Mouse (Mus musculus): ENCODE results near the gene Otud5.
"Not testable (repeated sequence)": the region's sequence is repeated elsewhere in the genome, so short reads cannot be mapped to it uniquely, and the experiment has no call there.

The Otud5 gene

GRCm38 (mm10) chrX:7841163-7842162 is at the start of gene Otud5:
Gene Otud5, plus strand, starts transcription at chrX:7841364.
- DNase-seq (ENCODE audit: low spot score in 2 of 2): peak; percentile 94 to 95

- no peak for DNase-seq (ENCODE audit: low spot score in 2 of 2)
These were observed 47.8 kb upstream of the Otud5 start for GRCm38 (mm10) chrX:7793361-7793760.

- no peak for DNase-seq (ENCODE audit: low spot score in 2 of 2)
These were observed 46.1 kb upstream of the Otud5 start for GRCm38 (mm10) chrX:7795016-7795415.

- no peak for DNase-seq (ENCODE audit: low spot score in 2 of 2)
These were observed 43.8 kb upstream of the Otud5 start for GRCm38 (mm10) chrX:7797327-7797726.

- DNase-seq (ENCODE audit: low spot score in 2 of 2): not testable (repeated sequence)
These were observed 39.0 kb upstream of the Otud5 start for GRCm38 (mm10) chrX:7802157-7802556.

GRCm38 (mm10) chrX:7815016-7815415 is 26.1 kb upstream of the Otud5 start:
- DNase-seq (ENCODE audit: low spot score in 2 of 2): not testable (repeated sequence)

GRCm38 (mm10) chrX:7821865-7822779 is 19.0 kb upstream of the Otud5 start, which contains the start of gene Kcnd1:
Gene Kcnd1, plus strand, starts transcription at chrX:7822289.
- DNase-seq (ENCODE audit: low spot score in 2 of 2): peak; percentile 6 to 16

GRCm38 (mm10) chrX:7837146-7837545 is 4.0 kb upstream of the Otud5 start:
- DNase-seq (ENCODE audit: low spot score in 2 of 2): no peak

- no peak for DNase-seq (ENCODE audit: low spot score in 2 of 2)
These were observed 362 bp upstream of the Otud5 start for GRCm38 (mm10) chrX:7840842-7841162.

- no peak for DNase-seq (ENCODE audit: low spot score in 2 of 2)
These were observed 1.2 kb downstream of the Otud5 start for GRCm38 (mm10) chrX:7842318-7842717.

GRCm38 (mm10) chrX:7847845-7848244 is 6.7 kb downstream of the Otud5 start:
- no peak for DNase-seq (ENCODE audit: low spot score in 2 of 2)

- no peak for DNase-seq (ENCODE audit: low spot score in 2 of 2)
These were observed 13.4 kb downstream of the Otud5 start for GRCm38 (mm10) chrX:7854578-7854977.

GRCm38 (mm10) chrX:7859191-7859753 is 18.1 kb downstream of the Otud5 start:
- no peak for DNase-seq (ENCODE audit: low spot score in 2 of 2)

GRCm38 (mm10) chrX:7863181-7863580 is 22.0 kb downstream of the Otud5 start:
- no peak for DNase-seq (ENCODE audit: low spot score in 2 of 2)

GRCm38 (mm10) chrX:7864551-7864950 is 23.4 kb downstream of the Otud5 start:
- no peak for DNase-seq (ENCODE audit: low spot score in 2 of 2)

- no peak for DNase-seq (ENCODE audit: low spot score in 2 of 2)
These were observed 24.2 kb downstream of the Otud5 start for GRCm38 (mm10) chrX:7865343-7865742.

GRCm38 (mm10) chrX:7865786-7866185 is 24.6 kb downstream of the Otud5 start:
- no peak for DNase-seq (ENCODE audit: low spot score in 2 of 2)

- DNase-seq (ENCODE audit: low spot score in 2 of 2): no peak
These were observed 26.0 kb downstream of the Otud5 start for GRCm38 (mm10) chrX:7867141-7867540.

- no peak for DNase-seq (ENCODE audit: low spot score in 2 of 2)
These were observed 27.3 kb downstream of the Otud5 start for GRCm38 (mm10) chrX:7868506-7868905.

GRCm38 (mm10) chrX:7869826-7870225 is 28.7 kb downstream of the Otud5 start:
- DNase-seq (ENCODE audit: low spot score in 2 of 2): no peak

- DNase-seq (ENCODE audit: low spot score in 2 of 2): peak; percentile 69 to 75
These were observed 36.8 kb downstream of the Otud5 start, which contains the start of gene Pim2 for GRCm38 (mm10) chrX:7878007-7878419. Gene Pim2, plus strand, starts transcription at chrX:7878262.

- DNase-seq (ENCODE audit: low spot score in 2 of 2): peak in 1 of 2 experiments; percentile 4
These were observed 37.3 kb downstream of the Otud5 start for GRCm38 (mm10) chrX:7878495-7878894.

Data from heart, adult 9 months (tissue).